Mouse (Mus musculus) myocyte (in vitro differentiated cells): Measurements from ENCODE around the gene Cartpt.

Experiments
- CEBPB ChIP-seq: IDR thresholded peaks from 2 replicates; pipeline ENCODE4 v1.6.1; 2011; ENCODE audit warnings: mild to moderate bottlenecking, moderate library complexity; ENCODE audit not compliant: poor library complexity, insufficient read depth, severe bottlenecking
- E2F4 ChIP-seq: IDR thresholded peaks from one replicate; pipeline ENCODE4 v1.6.1; 2011; ENCODE audit warnings: mild to moderate bottlenecking, control low read depth, moderate library complexity; ENCODE audit not compliant: insufficient read depth
- MAX ChIP-seq: IDR thresholded peaks from one replicate; pipeline ENCODE4 v1.6.1; 2011; ENCODE audit warnings: low read depth, mild to moderate bottlenecking, control low read depth
- MYOD1 ChIP-seq, 3 experiments: IDR thresholded peaks; one replicate each; pipeline ENCODE4 v1.6.1; 2011; ENCODE audit warnings: control low read depth in 2 of 3, low read depth in 2 of 3, mild to moderate bottlenecking in 2 of 3, moderate library complexity in 1 of 3; ENCODE audit not compliant: insufficient read length in 2 of 3, control insufficient read depth in 1 of 3
- MYOG ChIP-seq, 3 experiments: IDR thresholded peaks; one replicate each; pipeline ENCODE4 v1.6.1; 2011; ENCODE audit warnings: control low read depth in 2 of 3, low read depth in 2 of 3, mild to moderate bottlenecking in 2 of 3; ENCODE audit not compliant: insufficient read length in 2 of 3, control insufficient read depth in 1 of 3, insufficient read depth in 1 of 3
- POLR2A ChIP-seq: IDR thresholded peaks from one replicate; pipeline ENCODE4 v1.6.1; 2011; ENCODE audit warnings: low read depth, mild to moderate bottlenecking, control low read depth, moderate library complexity; ENCODE audit not compliant: insufficient read length
- POLR2AphosphoS2 ChIP-seq: IDR thresholded peaks from one replicate; pipeline ENCODE4 v1.6.1; 2011; ENCODE audit warnings: low read depth, control low read depth; ENCODE audit not compliant: insufficient read length
- REST ChIP-seq: IDR thresholded peaks from one replicate; pipeline ENCODE4 v1.6.1; 2011; ENCODE audit warnings: mild to moderate bottlenecking, control low read depth, moderate library complexity; ENCODE audit not compliant: insufficient read depth, insufficient read length
- SRF ChIP-seq: IDR thresholded peaks from one replicate; pipeline ENCODE4 v1.6.1; 2011; ENCODE audit warnings: low read depth; ENCODE audit not compliant: control insufficient read depth, insufficient read length
- TCF12 ChIP-seq: IDR thresholded peaks from one replicate; pipeline ENCODE4 v1.6.1; 2011; ENCODE audit warnings: mild to moderate bottlenecking, control low read depth; ENCODE audit not compliant: poor library complexity, insufficient read depth, severe bottlenecking
- TCF3 ChIP-seq: IDR thresholded peaks from one replicate; pipeline ENCODE4 v1.6.1; 2011; ENCODE audit warnings: low read depth, control low read depth; ENCODE audit not compliant: insufficient read length
- USF1 ChIP-seq: IDR thresholded peaks from one replicate; pipeline ENCODE4 v1.6.1; 2011; ENCODE audit warnings: low read depth, mild to moderate bottlenecking, control low read depth, moderate library complexity

DNA sequence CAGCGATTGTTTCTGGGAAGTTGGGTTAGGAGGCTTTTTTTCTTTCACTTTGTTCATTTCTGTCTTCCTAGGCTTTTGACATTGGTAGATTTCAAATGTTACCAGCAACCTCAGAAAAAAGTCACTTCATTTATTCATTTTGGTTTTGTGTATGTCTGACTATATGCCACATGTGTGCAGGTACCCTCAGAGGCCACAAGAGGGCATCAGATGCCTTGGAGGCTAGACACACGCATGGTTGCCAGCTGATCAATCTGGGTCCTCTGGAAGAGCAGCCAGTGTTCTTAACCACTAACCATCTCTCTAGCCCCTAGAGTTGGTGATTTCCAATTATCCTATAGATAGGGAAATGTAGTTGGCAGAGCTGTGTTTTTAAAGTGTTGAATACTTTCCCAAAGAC, 42.6 kb upstream of the Cartpt start:
- no peak for TF ChIP-seq MYOG (IDR thresholded peaks at IDR 0.05; ENCODE audit: control insufficient read depth in 1 of 3, insufficient read depth in 1 of 3, insufficient read length in 2 of 3, low read depth in 2 of 3)
- no peak for TF ChIP-seq POLR2A
- TF ChIP-seq MAX, result no peak
- no peak for TF ChIP-seq POLR2AphosphoS2
- no peak for TF ChIP-seq E2F4
- no peak for TF ChIP-seq USF1
- TF ChIP-seq TCF12, result no peak
- TF ChIP-seq MYOD1 (IDR thresholded peaks at IDR 0.05; ENCODE audit: control insufficient read depth in 1 of 3, insufficient read length in 2 of 3, low read depth in 2 of 3), result no peak
- no peak for TF ChIP-seq CEBPB
- no peak for TF ChIP-seq REST
- no peak for TF ChIP-seq TCF3
- TF ChIP-seq SRF, result no peak
